Mouse (Mus musculus): ENCODE data around the gene Bricd5. TPM values are rescaled to one million over a fixed set of nuclear protein-coding genes. Genes with fewer than 3 reads are reported as not detected.

The Bricd5 gene
- polyA plus RNA-seq, 1 experiment from 2014 or later: not detected

DNA sequence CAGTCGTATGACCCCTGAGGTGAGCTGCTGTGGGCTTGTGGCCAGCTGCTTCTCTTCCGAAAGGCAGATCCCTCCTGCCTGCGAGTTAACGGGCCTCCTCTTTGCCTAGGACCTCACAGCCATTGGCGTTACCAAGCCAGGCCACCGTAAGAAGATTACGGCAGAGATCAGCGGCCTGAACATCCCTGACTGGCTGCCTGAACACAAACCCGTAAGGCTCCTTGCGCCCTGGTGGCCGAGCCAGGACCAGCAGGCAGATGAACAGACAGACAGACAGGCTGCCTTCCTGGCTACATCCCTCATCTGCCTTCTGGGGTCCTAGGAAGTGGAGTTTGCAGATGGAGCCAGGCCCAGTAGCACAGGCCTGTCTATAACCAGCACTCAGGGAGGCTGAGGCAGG is 28.5 kb downstream of the Bricd5 start:
- Histone ChIP-seq H3K9me3 (ENCODE audit: control insufficient read depth, low read depth, low read length) (no peaks in the 10 kb centered on the region), H3K27ac (ENCODE audit: low read length) (no peak overlapping the region), H3K27me3 (ENCODE audit: control insufficient read depth, insufficient read depth, low read length) (no peaks in the 10 kb centered on the region), H3K9ac (replicated peaks; ENCODE audit: low read depth, low read length) (no peak overlapping the region), H3K4me1 (ENCODE audit: control insufficient read depth, insufficient read depth, low read length) (0 out of 2 replicates have a peak, but pooled peaks cover 3% of the 10 kb centered on the region), H3K4me3 (ENCODE audit: low read depth, low read length) (no peak overlapping the region), H3K36me3 (ENCODE audit: control insufficient read depth, insufficient read depth, low read length) (no peaks in the 10 kb centered on the region; the same call in 1 of the 2 replicates), H3K4me2 (replicated peaks; ENCODE audit: low read depth, low read length) (no peak overlapping the region)
- 40% methylated on average over 11 of the region's 11 CpGs for WGBS
- ATAC-seq (ENCODE audit: insufficient number of reproducible peaks, insufficient read depth, low FRiP score, low read depth): no peak

DNA sequence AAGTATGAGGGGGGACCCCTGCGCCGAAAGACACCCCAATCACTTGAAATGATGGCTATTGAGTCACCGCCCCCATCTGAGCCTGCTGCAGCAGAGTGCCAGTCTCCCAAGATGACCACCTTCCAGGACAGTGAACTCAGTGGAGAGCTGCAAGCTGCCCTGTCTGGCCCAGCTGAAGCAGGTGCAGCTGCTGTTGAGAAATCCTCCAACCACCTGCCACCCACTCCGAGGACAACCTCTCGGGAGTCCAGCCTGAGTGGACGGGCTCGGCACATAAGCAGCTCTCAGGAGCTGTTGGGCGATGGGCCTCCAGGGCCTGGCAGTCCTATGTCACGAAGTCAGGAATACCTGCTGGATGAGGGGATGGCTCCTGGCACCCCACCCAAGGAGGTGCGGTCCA is 30.4 kb downstream of the Bricd5 start:
- no peak overlapping the region for H3K4me3 ChIP-seq (ENCODE audit: low read depth, low read length)
- WGBS: 95% methylated on average over 10 of the region's 10 CpGs
- H3K9ac ChIP-seq (replicated peaks; ENCODE audit: low read depth, low read length): no peak overlapping the region
- H3K4me2 ChIP-seq (replicated peaks; ENCODE audit: low read depth, low read length): no peak overlapping the region
- H3K9me3 ChIP-seq (ENCODE audit: control insufficient read depth, low read depth, low read length): no peaks in the 10 kb centered on the region
- ATAC-seq (ENCODE audit: insufficient number of reproducible peaks, insufficient read depth, low FRiP score, low read depth): no peak
- no peaks in the 10 kb centered on the region for H3K27me3 ChIP-seq (ENCODE audit: control insufficient read depth, insufficient read depth, low read length)
- H3K36me3 ChIP-seq (ENCODE audit: control insufficient read depth, insufficient read depth, low read length): peaks cover 14% of the 10 kb centered on the region
- no peak overlapping the region for H3K27ac ChIP-seq (ENCODE audit: low read length)
- H3K4me1 ChIP-seq (ENCODE audit: control insufficient read depth, insufficient read depth, low read length): 0 out of 2 replicates have a peak, but pooled peaks cover 4% of the 10 kb centered on the region

DNA sequence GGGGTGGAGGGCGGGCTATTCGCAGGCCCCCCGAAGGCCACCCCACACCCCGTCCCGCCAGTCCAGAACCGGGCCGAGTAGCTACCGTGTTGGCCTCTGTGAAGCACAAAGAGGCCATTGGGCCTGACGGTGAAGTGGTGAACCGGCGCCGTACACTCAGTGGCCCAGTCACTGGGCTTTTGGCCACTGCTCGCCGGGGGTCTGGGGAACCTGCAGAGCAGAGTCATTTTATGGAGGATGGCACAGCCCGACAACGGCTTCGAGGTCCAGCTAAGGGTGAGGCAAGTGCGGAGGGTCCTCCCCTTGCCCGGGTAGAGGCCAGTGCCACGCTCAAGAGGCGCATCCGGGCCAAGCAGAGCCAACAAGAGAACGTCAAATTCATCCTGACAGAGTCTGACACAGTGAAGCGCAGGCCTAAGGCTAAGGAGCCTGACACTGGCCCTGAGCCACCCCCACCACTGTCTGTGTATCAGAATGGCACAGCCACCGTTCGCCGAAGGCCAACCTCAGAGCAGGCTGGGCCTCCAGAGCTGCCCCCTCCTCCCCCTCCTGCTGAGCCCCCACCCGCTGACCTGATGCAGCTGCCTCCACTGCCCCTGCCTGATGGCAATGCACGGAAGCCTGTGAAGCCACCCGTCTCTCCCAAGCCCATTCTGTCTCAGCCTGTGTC is 31.7 kb downstream of the Bricd5 start:
- no peaks in the 10 kb centered on the region for H3K27me3 ChIP-seq (ENCODE audit: control insufficient read depth, insufficient read depth, low read length)
- no peak overlapping the region for H3K4me3 ChIP-seq (ENCODE audit: low read depth, low read length)
- no peak overlapping the region for H3K27ac ChIP-seq (ENCODE audit: low read length)
- H3K4me2 ChIP-seq (replicated peaks; ENCODE audit: low read depth, low read length): no peak overlapping the region
- peaks cover 27% of the 10 kb centered on the region for H3K36me3 ChIP-seq (ENCODE audit: control insufficient read depth, insufficient read depth, low read length)
- H3K9me3 ChIP-seq (ENCODE audit: control insufficient read depth, low read depth, low read length): no peaks in the 10 kb centered on the region
- H3K4me1 ChIP-seq (ENCODE audit: control insufficient read depth, insufficient read depth, low read length): 0 out of 2 replicates have a peak, but pooled peaks cover 4% of the 10 kb centered on the region
- no peak overlapping the region for H3K9ac ChIP-seq (replicated peaks; ENCODE audit: low read depth, low read length)
- 91% methylated on average over 30 of the region's 30 CpGs for WGBS
- ATAC-seq (ENCODE audit: insufficient number of reproducible peaks, insufficient read depth, low FRiP score, low read depth): no peak

DNA sequence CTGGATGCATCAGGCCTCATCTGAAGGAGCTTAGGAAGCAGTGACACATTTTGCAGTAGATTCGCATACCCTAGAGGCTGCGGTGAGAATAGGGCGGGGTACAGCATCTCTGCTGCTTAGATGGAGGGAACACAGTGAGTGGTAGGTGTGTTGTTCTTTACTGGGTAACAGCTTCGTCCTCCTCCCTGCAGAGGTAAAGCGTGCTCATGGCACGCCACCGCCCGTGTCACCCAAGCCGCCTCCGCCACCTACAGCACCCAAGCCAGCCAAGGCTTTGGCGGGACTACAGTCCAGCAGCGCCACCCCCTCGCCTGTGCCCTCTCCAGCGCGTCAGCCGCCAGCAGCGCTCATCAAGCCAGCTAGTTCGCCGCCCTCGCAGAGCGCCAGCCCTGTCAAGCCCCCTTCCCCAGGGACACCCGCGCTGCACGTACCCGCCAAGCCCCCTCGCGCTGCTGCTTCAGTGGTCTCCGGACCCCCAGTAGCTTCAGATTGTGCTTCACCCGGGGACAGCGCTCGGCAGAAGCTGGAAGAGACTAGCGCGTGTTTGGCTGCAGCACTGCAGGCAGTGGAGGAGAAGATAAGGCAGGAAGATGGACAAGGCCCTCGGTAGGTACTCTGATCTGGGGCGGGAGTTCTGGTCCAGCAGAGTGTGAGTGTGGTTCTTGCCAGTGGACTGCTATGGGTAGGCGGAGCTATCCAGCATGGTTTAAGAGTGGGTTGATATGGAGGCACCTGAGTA is 32.8 kb downstream of the Bricd5 start:
- Histone ChIP-seq H3K4me1 (ENCODE audit: control insufficient read depth, insufficient read depth, low read length) (0 out of 2 replicates have a peak, but pooled peaks cover 4% of the 10 kb centered on the region), H3K4me2 (replicated peaks; ENCODE audit: low read depth, low read length) (no peak overlapping the region; the same call in 1 of the 2 replicates), H3K4me3 (ENCODE audit: low read depth, low read length) (no peak overlapping the region), H3K9ac (replicated peaks; ENCODE audit: low read depth, low read length) (no peak overlapping the region), H3K27me3 (ENCODE audit: control insufficient read depth, insufficient read depth, low read length) (no peaks in the 10 kb centered on the region), H3K36me3 (ENCODE audit: control insufficient read depth, insufficient read depth, low read length) (peaks cover 38% of the 10 kb centered on the region), H3K27ac (ENCODE audit: low read length) (no peak overlapping the region), H3K9me3 (ENCODE audit: control insufficient read depth, low read depth, low read length) (no peaks in the 10 kb centered on the region)
- 27% methylated on average over 36 of the region's 36 CpGs for WGBS
- ATAC-seq (ENCODE audit: insufficient number of reproducible peaks, insufficient read depth, low FRiP score, low read depth): no peak

DNA sequence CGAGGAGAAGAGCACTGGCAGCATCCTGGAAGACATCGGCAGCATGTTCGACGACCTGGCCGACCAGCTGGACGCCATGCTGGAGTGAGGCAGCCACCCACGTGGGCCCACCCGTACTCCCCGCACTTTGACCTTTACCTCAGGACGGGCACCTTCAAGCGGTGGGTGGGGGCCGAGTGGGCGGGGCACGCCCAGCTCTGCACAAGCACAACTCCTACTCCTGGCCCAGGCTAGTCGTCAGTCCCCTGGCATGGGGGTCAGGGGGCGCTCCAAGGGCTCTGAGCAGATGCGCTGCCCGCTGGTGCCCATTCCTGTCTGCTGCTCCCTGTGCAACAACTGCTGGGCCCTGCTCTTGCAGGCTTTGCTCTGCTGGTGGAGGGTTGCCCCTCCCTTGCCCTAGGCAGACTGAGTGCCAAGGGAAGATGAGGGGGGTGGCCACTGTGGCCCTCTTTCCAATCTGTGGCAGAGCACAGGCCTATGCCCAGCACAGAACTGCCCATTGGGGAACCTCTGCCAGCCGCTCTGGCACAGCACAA is 33.5 kb downstream of the Bricd5 start:
- no peak for ATAC-seq (ENCODE audit: insufficient number of reproducible peaks, insufficient read depth, low FRiP score, low read depth)
- H3K4me3 ChIP-seq (ENCODE audit: low read depth, low read length): no peak overlapping the region
- H3K36me3 ChIP-seq (ENCODE audit: control insufficient read depth, insufficient read depth, low read length): peaks cover 45% of the 10 kb centered on the region
- no peak overlapping the region for H3K4me2 ChIP-seq (replicated peaks; ENCODE audit: low read depth, low read length)
- H3K9ac ChIP-seq (replicated peaks; ENCODE audit: low read depth, low read length): no peak overlapping the region
- 46% methylated on average over 19 of the region's 19 CpGs for WGBS
- no peaks in the 10 kb centered on the region for H3K27me3 ChIP-seq (ENCODE audit: control insufficient read depth, insufficient read depth, low read length)
- no peak overlapping the region for H3K27ac ChIP-seq (ENCODE audit: low read length)
- 0 out of 2 replicates have a peak, but pooled peaks cover 4% of the 10 kb centered on the region for H3K4me1 ChIP-seq (ENCODE audit: control insufficient read depth, insufficient read depth, low read length)
- no peaks in the 10 kb centered on the region for H3K9me3 ChIP-seq (ENCODE audit: control insufficient read depth, low read depth, low read length)

DNA sequence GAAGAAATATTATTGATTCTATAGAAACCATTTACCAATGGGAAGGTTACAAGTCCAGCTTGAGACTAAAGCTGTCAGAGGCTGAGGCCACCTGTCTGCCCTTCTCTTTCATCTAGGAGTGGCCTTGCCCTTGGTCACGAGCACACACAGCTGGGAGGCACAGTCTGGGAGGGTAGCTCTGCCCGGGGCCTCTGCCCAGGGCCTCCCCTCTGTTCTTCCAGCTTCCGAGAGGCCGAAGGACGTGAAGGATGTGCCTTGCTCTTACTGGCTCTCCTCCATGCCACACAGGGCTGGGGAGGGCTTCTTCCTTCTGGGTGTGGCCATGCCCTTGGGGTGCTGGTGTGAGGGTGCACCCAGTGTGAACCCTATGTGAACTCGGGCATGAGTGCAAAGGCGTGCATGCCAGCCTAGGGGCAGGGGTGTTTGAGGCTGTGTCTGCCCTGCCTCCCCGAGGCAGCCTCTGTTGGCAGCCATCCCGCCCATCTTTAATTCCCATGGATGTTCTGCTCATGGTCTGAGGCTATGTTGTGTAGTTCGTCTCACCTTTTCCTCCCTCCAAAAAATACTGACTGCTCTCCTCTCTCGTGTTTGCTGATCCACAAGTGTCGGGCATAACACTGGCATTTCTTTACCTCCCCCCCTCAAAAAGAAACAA is 34.2 kb downstream of the Bricd5 start:
- WGBS: 79% methylated on average over 12 of the region's 12 CpGs
- Histone ChIP-seq H3K4me2 (replicated peaks; ENCODE audit: low read depth, low read length) (no peak overlapping the region), H3K9ac (replicated peaks; ENCODE audit: low read depth, low read length) (no peak overlapping the region), H3K4me3 (ENCODE audit: low read depth, low read length) (no peak overlapping the region), H3K36me3 (ENCODE audit: control insufficient read depth, insufficient read depth, low read length) (peaks cover 49% of the 10 kb centered on the region), H3K4me1 (ENCODE audit: control insufficient read depth, insufficient read depth, low read length) (0 out of 2 replicates have a peak, but pooled peaks cover 4% of the 10 kb centered on the region), H3K27me3 (ENCODE audit: control insufficient read depth, insufficient read depth, low read length) (no peaks in the 10 kb centered on the region), H3K9me3 (ENCODE audit: control insufficient read depth, low read depth, low read length) (no peaks in the 10 kb centered on the region), H3K27ac (ENCODE audit: low read length) (no peak overlapping the region)
- ATAC-seq (ENCODE audit: insufficient number of reproducible peaks, insufficient read depth, low FRiP score, low read depth): no peak

DNA sequence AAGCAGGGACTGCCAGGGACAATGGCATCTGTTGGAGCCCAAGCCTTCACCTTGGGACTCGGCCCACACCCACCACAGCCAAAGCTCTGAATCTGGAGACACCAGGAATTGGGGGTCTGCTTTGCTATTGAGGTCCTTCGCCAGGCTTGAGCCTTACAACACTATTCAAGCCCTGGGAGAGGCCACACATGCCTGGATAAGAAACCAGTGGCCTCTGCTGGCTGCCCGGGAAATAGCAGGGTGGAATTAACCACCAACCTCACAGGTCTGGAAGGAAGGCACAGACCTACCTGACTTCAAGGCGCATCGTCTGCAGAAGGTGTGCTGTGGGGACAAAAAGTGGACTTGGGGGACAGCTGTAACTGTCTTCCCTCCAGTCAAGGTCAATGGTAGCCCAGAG is 39.9 kb downstream of the Bricd5 start:
- H3K36me3 ChIP-seq (ENCODE audit: control insufficient read depth, insufficient read depth, low read length): peaks cover 70% of the 10 kb centered on the region
- H3K4me1 ChIP-seq (ENCODE audit: control insufficient read depth, insufficient read depth, low read length): no peaks in the 10 kb centered on the region
- no peaks in the 10 kb centered on the region for H3K27me3 ChIP-seq (ENCODE audit: control insufficient read depth, insufficient read depth, low read length)
- no peak overlapping the region for H3K27ac ChIP-seq (ENCODE audit: low read length)
- no peak overlapping the region for H3K4me3 ChIP-seq (ENCODE audit: low read depth, low read length)
- no peaks in the 10 kb centered on the region for H3K9me3 ChIP-seq (ENCODE audit: control insufficient read depth, low read depth, low read length)
- 0 out of 2 replicates have a peak, but pooled peaks have one; percentile 40 for ATAC-seq (ENCODE audit: insufficient number of reproducible peaks, insufficient read depth, low FRiP score, low read depth)
- H3K9ac ChIP-seq (replicated peaks; ENCODE audit: low read depth, low read length): no peak overlapping the region
- WGBS: 39% methylated on average over 5 of the region's 5 CpGs
- H3K4me2 ChIP-seq (replicated peaks; ENCODE audit: low read depth, low read length): no peak overlapping the region

Measured in stomach, embryonic 14.5 days (tissue).